Mouse (Mus musculus) forelimb bud, embryonic 11.5 days (tissue): ENCODE measurements around the gene Tanc1.
A peak's percentile ranks its signal among the peaks of the same experiment; 100 is the strongest.

ENCODE experiments used
- DNase-seq: peaks from one replicate; pipeline ENCODE4 v3.0.0-alpha.2; 2012; ENCODE audit warnings: low read depth, low spot score

Gene Tanc1

DNA sequence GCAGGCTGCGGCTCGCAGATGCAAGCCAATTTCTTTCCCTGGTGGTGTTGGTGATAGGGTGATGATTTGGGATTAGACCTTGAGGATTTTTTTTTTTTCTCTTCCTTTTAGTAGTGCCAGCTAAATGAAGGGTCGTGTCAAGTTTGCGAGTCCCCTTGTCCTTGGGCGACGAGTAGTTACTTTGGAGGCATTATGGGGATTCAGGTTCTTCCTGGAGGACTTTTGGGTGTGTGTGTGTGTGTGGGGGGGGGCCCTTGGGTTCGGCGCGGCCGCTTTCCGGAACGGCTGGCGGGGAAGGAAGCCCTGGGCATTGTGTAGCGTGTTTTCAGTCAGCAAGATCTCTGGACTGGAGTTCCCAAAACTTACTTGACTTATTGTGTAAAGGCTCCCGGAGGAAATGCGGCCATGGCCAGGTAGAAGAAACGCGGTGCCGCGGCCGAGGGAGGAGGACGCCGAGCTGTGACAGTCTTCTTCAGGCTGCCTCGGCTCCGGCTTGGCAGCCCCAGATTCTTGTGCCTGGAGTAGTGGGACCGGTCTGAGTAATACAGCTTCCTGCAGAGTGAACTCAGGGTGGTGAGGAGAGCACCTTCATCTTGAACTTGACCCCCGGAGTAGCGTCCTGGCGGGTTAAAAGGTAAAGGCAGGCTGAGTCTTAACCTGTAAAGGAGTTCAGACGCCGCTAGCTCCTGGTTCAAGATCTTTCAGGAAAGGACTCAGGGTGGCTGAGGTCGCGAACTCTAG, 1.1 kb downstream of the Tanc1 start:
- DNase-seq, result peak; percentile 65

DNA sequence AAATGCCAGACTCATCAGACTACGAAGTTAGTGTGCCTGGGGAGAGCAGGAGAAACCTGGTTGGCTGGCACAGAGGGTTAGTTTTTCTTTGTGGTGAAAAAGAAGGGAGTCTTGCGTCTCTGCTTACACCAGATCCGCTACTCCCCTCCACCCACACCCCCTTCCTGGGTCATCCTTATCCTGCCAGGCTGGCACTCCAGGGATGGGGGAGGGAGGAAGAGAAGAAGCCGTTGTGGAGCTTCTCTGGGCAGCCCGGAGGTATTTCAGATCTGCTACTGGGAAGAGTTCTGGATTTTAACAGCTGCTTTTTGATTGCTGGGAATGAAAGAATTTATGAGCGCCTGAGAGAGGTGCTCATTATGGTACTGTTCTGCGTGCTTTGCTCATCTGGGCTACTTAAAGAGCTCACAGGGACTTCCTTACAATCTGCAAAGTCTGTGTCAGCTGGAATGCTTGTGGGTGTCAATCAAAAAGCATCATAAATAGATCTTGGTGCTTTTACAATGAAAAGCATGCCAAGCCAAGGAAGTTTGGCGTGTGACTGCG, 1.7 kb downstream of the Tanc1 start:
- peak; percentile 57 for DNase-seq

DNA sequence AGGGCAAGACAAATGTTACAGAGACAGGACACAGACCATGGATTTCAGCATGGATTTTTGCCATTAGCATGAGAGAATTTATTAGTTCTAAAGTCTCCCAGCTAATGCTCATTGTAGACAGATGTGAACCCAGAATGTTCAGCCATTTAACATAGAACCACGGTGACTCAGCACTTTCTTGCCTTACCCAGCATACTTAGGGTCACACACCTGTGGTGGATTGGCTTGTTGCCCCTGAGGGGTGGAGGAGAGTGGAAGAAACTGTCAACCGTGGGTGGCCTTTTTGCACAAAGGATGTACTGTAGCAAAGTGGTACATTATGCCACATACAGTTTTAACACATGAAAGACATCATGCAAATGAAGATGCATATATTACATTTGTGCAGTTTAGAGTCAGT, 5.0 kb downstream of the Tanc1 start:
- DNase-seq, result no peak

DNA sequence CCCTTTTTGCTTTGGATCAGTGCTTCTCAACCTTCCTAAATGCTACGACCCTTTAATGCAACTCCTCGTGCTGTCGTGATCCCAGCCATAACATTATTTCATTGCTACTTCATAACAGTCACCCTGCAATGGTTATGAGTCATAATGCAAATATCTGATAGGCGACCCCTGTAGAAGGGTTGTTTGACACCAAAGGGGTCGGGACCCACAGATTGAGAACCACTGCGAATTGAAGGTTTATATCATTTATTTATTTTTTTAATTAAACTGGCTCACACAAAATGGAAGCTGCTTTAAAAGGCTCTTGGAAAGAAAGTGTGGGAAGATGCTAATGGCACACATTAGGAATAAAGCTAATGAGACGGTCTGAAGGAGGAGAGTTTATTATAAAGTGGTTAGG, 7.2 kb downstream of the Tanc1 start:
- no peak for DNase-seq

DNA sequence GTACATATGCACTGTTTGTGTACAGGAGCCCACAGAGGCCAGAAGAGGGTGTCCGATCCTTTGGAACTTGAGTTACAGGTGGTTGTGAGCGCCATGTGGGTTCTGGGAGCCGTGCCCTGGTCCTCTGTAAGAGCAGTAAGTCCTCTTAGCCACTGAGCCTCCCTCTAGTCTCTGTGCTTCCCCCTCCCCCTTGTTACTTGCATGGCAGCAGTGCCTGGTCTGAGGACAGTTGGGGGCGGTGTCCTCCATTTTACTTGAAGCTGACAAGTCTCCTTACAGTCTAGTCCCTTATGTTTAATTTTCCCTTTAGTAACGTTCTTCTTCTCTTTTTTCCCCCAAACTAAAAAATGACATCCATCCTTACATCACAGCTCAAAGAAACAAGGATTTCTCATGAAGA, 8.8 kb downstream of the Tanc1 start:
- no peak for DNase-seq

DNA sequence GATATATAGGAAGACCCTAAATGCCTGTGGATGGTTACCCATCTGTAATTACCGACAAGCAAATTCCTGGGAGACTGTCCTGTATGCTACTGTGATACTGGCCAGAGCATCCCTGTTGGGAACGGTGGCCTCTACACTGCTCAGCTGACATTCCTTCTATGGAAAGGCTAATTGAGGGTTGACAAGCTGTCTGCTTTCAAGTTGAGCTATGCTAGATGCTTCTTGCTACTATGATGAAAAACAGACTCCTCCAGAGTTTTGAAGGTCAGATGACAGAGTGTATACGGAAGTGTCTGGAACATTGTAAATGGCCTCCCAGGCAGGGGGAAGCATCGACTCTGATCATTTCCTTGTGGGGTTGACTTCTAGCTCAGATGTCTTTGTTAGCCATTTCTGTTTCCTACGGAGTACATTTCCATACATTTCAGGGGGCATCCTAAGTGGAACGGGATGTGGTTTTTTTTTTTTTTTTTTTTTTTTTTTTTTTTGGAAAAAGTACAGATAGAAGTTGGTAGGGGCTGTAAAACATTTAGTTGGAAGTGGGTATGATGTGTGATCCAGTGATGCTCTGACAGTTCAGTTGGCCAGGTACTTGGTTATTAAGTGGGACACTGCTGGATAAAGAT, 10.8 kb downstream of the Tanc1 start:
- peak; percentile 75 for DNase-seq

DNA sequence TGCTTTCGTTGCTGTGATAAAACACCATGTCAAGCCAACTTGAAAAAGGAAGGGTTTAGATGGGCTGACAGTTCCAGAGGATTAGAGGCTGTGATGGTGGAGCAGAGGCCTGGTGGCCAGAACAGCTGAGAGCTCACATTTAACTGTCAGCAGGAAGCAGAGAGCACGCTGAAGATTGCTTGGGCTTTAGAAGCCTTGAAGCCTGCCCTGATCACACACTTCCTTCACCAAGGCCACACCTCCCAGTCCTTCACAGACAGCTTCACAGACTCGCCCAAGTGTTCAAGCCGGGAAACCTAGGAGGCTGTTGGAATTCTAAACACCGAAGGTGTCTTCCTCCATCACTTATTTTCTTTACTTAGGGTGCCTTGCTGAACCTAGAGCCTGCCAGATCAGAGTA, 12.0 kb downstream of the Tanc1 start:
- no peak for DNase-seq

DNA sequence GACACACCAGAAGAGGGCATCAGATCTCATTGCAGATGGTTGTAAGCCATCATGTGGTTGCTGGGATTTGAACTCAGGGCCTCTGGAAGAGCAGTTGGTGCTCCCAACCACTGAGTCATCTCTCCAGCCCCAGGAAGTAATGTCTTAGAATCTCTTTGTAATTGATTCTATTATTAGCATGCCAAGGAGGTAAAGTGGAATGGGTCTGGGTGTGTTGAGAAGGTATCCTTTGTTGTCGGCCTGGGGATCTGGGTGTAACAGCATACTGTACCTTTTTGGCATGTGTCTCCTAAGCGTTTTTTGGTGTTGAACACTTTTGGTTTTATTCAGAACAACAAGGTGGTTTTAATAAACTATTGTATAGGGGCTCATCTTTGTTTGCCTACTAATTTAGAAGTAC, 13.6 kb downstream of the Tanc1 start:
- DNase-seq, result no peak

DNA sequence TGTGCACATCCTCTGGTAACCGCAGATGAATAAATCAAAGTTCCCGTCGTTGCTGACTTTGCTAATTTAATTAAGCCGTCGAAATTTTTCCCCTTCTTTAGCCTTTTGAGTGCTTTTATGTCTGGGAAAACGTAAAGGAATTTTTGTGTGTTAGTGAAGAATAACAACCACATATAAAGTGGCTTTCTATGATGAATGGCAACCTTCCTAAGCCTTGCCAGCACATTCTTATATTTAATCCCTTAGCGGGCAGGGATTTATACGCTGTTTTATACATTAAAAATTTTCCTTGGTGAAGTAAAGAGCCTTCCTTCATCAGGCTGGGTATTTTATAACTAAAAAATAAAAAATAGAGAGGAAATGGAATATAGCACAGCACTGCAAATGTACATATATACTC, 14.1 kb downstream of the Tanc1 start:
- no peak for DNase-seq

DNA sequence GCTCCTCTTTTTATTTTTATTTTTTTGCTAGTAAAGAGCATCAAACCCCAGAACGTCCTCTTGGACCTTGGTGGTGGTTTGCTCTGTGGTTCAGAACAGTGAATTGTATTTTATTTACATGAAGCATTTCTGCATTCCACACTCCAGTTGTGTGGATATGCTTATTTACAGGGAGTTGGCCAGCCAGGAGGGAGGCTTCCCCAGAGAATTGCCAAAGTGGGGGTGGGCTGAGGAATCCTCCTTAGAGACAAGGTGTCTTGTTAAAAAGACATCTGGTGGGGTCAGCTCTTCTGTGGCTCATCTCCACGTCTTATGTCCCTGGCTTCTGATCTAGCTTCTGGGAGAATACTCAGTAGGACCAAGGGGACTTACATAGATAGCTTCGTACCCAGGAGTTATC, 14.6 kb downstream of the Tanc1 start:
- DNase-seq, result no peak

DNA sequence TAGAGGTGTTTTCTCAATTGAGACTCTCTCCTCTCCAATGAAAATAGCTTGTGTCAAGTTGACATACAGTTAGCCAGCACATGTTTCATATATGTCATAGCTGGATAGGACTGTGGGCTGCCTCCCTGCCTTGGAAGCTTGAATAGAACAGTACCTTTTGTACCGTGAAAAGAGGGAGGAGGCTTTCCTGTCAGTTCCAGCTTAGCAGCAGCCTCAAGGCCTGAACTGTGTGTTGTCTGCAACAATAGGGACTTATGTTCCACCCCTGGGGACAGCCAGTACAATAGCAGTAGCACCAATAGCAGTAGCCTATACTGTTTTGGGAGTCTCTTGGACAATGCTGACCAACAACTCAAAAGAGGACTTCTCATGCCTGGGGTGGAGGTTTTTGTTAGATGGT, 15.7 kb downstream of the Tanc1 start:
- no peak for DNase-seq

DNA sequence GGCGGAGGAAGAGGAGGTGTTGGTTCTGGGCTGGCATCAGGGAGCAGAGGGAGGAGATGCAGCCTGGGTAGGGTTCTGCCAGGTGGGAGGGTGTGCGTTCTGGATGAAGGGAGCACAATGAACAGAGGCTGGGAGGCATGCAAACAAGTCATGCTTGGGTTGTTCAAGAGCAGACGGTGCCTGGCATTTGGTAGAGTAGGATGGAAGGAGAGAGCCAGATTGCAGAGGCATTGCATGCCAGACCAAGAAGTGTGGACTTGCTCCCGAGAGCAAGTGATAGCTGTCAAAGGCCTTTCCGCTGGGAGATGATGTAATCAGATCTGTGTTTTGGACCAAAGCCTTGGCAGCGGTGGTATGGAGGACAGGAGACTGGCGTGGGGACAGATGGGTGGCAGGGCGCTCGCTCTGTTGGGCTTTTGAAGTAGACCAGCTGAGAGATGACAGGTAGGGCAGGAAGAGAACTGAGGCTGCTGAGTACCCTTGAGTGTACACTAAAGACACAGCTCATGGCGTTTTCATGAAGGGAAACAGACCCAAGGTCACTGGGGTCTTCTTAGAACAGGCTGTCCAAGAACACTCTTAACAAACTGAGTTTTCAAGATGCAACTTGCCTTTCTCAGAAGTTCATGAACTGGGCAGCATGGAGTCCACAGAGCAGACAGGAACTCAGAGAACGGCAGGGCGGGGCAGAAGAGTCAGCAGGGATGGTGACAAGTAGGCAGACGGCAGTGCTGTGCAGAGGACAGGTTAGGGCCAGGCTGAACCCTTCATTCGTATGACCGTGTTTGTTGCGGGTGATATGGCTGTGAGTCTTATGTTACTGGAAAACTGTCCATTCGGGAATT, 16.4 kb downstream of the Tanc1 start:
- no peak for DNase-seq

DNA sequence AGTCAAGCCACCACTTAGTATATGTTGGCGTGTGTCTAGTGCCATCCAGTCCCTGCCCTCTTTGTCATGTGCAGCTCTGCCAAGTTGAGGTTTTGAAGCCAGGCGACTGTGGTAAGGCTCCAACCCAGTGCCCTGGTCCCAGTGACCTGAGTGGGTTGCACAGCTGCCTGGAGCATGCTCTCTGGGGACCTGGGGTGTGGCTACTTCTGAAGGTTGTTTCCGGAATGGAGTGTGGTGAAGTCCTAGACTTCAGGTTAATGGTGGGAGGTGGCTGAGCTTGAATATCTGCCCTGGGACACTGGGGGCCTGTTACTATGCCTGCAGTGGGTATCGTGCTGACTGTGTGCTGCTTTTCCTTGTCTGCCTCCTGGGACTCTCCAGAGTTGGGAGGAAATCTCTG, 18.0 kb downstream of the Tanc1 start:
- no peak for DNase-seq

DNA sequence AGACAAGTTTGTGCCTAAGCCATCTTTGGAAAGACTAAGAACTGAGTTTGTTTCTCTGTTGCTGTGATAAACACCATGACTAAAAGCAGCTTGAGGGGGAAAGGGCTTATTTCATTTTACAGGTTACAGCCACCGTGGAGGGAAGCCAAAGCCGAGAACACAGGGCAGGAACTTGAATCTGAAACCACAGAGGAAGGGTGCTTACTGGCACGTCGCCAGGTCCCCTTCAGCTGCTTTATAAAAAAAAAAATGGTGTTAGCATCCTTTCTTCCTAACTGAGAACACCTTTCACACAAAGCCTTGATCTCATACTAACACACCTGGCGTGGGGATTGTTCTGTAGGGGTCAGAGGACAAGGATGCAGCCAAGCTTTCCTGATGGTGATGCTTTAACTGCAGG, 19.6 kb downstream of the Tanc1 start:
- no peak for DNase-seq

DNA sequence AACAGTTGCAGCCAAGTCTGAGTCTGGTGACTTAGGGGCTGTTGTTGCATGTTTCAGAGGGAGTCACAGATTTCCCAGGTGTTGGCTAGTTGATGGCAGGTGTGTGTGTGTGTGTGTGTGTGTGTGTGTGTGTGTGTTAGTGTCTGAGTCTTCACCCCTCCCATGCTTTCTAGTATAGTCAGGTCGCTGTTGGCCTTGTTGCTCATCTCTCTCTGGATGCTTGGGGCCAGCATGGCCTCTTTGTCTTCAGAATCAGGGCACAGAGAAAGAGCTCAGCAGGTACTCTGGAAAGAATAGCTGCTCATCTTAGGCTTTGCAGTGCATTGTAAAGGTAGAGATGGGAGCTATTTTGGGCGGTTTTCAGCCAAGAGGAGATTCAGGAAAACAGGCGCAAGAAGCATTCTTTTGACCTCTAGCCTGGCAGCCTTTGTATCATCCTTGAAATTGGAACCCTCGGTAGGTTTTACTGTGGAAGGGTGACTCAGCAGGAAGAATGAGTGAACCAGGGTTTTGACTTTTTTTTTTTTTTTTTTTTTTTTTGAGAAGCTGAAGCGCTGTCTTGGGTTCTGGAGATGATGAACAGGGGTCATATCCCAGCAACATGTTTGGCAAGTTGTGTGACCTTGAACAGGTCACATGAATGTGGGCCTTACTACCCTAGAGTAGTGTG, 22.1 kb downstream of the Tanc1 start:
- no peak for DNase-seq

DNA sequence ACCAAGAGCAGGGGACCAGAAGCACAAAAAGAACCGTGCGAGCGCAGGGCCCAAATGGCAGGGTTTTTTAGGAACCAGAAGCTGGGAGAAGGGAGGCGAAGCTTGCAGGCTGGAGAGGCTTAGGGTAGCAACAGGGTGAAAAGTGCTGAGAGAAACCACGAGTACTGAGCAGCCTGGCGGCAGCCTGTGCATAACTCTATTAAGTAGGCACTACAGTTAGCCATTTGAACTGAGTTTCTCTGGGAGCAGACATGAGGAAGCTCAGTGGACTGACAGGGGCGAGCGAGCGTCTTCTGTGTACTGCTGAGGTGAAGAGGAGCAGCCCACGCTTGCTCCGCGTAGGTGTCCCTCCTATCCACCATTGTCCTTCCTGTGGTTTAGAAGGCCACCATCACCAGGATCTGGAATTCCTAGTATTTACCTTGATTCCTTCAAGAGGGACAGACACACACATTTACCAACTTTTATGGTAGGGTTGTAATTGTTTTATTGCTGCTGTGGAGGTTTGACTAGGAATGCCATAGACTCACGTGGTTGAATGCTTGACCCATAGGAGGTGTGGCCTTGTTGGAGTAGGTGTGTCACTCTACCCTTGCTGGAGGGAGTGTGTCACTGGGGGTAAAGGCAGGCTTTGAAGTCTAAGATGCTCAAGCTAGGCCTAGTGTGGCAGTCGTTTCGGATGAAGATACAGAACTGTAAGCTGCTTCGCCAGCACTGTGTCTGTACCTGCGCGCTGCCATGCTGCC, 25.4 kb downstream of the Tanc1 start:
- DNase-seq, result no peak

DNA sequence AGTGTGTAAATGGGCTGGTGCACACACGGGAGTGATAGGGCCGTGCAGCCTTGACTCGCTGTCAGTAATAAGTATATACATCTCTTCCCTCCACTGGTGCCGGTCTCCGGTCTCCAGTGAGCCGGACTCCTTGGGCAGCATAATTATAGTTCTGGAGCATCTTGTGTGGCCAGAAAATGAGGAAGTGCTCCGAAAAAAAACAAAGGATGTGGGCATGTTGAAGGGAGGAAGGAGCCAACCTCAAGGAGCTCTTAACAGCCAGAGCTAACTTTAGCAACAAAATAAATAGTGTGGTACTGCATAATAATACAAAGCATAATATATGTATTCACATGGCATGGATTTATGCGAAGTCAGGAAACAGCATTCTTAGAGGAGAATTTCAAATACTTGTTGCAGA, 30.9 kb downstream of the Tanc1 start:
- DNase-seq, result no peak

DNA sequence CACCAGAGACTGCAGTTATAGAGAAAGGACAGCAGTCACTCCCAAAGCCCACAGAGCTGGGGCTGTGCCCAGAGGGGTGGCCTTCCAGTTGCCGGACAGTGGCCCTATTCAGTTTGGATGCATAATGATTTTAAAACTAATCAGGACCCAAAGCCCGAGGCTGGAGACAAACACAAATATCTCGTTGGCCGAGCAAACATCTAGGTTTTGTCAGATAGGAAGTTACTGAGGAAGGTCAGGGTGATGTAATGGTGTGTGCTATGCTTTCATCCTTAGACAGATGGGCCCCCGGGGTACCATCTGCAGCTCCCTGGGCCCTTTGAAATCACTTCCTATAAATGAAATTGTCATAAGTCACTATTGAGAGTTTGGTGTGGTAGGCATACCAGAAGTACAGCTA, 33.0 kb downstream of the Tanc1 start:
- DNase-seq, result no peak

DNA sequence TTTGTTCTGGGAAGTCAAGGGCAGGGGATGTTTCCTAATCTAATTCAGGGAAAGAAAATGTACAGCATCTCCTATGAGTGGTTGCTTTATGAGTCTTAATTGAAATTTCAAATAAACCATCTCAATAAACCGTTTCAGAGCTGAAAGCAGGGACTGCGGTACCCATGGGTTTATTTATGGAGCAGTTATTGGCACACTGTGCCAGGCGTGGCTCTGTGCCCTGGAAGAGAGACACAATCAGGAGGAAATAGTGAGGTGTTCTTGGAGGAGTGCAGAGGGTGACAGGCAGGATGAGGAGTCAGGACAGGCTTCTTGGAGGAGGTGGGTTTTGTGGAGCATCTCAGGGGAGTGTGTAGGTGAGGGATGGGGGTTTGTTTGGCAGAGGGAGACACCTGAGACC, 33.7 kb downstream of the Tanc1 start:
- no peak for DNase-seq

DNA sequence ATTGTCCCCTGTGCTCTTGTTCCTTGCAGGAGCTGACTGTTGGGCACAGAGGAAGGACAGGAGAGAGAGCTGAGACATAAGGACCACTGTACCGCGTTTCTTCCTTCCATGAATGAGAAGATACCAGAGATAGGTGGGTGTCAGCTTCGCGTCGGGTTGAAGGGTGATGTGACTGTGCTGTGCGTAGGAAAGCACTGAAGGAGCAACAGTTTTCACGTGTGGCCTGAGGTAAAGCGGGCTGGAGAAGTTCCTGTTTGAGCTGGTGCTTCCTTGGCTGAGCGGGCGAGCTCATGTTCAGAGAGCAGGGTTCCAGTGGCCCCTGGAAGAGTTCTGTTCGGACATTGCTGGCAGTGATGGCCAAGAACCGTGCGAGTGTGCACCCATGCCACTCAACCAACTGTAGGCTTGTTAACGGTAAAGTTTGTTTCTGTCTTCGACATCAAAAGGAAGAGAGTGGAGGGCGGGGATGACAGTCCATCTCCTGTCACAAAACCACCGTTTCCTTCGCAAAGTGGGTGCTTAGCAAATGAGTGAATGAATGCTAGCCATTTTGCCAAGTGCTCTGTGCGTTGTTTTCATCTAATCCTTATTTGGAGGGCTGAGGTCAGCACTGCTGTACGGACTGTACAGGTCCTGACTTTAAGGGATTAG, 35.0 kb downstream of the Tanc1 start:
- no peak for DNase-seq

DNA sequence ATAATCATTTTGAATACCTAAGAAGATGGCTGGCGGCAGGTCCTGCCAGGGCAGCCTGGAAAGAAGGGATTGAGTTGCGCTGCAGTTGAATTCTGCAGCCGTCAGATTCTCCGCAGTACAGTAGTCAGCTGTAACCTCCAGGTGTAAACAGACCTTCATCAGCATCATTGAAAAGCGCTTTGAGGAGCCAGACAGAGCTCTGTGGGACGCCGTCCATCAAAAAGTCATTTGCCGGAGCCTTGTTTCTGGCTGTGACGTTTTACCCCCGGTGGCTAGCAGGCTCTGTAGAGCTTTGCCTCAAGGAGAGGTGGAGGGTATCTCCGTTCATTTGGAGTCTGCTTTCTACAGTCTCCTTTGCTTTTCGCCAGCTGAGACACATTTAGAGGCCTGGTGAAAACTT, 36.6 kb downstream of the Tanc1 start:
- no peak for DNase-seq
